Mouse (Mus musculus): ENCODE measurements around the gene Nat14. TPM values are rescaled to one million over a fixed set of nuclear protein-coding genes. Genes with fewer than 3 reads are reported as not detected.

Gene Nat14
- polyA plus RNA-seq, 1 experiment, result 3.2 TPM

GRCm38 (mm10) chr7:4942673-4943072, 20.8 kb downstream of the Nat14 start:
- no peaks in the 10 kb centered on the region for H3K36me3 ChIP-seq (ENCODE audit: control insufficient read depth, insufficient read depth, low read length)
- H3K4me3 ChIP-seq (ENCODE audit: extremely low read depth, insufficient read depth, insufficient read length), result no peak overlapping the region
- no peak overlapping the region for H3K27ac ChIP-seq (ENCODE audit: insufficient read depth, low read length)
- WGBS, result 48% methylated on average over 5 of the region's 5 CpGs
- DNase-seq (ENCODE audit: low read depth in 1 of 2, low spot score in 2 of 2), result no peak
- peaks cover 5% of the 10 kb centered on the region; the same call in 1 of the 2 replicates for H3K4me1 ChIP-seq (ENCODE audit: control insufficient read depth, insufficient read depth, insufficient read length)
- H3K27me3 ChIP-seq (ENCODE audit: control insufficient read depth, insufficient read depth, low read length), result no peaks in the 10 kb centered on the region
- no peak for TF ChIP-seq POLR2A (IDR thresholded peaks at IDR 0.05; ENCODE audit: low read depth, low read length)
- TF ChIP-seq CTCF (IDR thresholded peaks at IDR 0.05; ENCODE audit: extremely low read depth, insufficient read depth, insufficient read length, insufficient replicate concordance), result no peak

DNA sequence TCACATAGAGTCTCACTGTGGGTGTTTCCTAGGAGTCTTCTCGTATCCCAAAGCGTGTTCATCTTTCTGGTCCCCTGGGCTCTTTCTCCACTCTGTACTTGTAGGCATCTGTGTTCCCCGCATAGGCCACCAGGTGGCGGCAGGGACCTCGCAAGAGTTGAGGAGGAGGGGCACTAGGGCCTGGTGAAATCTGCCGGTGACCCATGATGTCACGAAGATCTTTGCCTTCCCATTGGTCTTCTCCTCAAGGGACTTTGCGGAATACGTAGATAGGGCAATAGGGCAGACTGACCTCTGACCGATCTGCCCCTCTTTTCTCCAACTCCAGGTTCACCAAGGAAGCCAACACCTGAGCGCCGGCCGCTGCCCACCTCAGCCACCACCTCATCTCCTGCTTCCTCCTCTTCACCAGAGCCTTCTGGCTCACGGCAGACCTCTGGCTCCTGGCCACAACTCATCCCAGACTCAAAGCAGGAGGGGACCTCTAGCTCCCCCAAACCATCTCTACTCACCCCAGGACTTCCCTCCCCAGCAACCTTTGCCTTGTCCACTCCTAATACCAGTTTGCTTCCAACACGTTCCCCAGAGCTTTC, 21.5 kb downstream of the Nat14 start:
- DNase-seq (ENCODE audit: low read depth in 1 of 2, low spot score in 2 of 2), result peak; percentile 91 to 95
- Histone ChIP-seq H3K36me3 (ENCODE audit: control insufficient read depth, insufficient read depth, low read length) (no peaks in the 10 kb centered on the region), H3K27ac (ENCODE audit: insufficient read depth, low read length) (peak overlapping the region; percentile 66; the same call in 1 of the 2 replicates), H3K4me3 (ENCODE audit: extremely low read depth, insufficient read depth, insufficient read length) (peak overlapping the region; percentile 58), H3K4me1 (ENCODE audit: control insufficient read depth, insufficient read depth, insufficient read length) (peaks cover 5% of the 10 kb centered on the region; the same call in 1 of the 2 replicates), H3K27me3 (ENCODE audit: control insufficient read depth, insufficient read depth, low read length) (no peaks in the 10 kb centered on the region)
- WGBS, result 9% methylated on average over 15 of the region's 15 CpGs
- TF ChIP-seq POLR2A (IDR thresholded peaks at IDR 0.05; ENCODE audit: low read depth, low read length) (no peak), CTCF (IDR thresholded peaks at IDR 0.05; ENCODE audit: extremely low read depth, insufficient read depth, insufficient read length, insufficient replicate concordance) (peak; percentile 98)

GRCm38 (mm10) chr7:4947855-4948254, 26.0 kb downstream of the Nat14 start:
- DNase-seq (ENCODE audit: low read depth in 1 of 2, low spot score in 2 of 2), result no peak
- 68% methylated on average over 2 of the region's 2 CpGs for WGBS

DNA sequence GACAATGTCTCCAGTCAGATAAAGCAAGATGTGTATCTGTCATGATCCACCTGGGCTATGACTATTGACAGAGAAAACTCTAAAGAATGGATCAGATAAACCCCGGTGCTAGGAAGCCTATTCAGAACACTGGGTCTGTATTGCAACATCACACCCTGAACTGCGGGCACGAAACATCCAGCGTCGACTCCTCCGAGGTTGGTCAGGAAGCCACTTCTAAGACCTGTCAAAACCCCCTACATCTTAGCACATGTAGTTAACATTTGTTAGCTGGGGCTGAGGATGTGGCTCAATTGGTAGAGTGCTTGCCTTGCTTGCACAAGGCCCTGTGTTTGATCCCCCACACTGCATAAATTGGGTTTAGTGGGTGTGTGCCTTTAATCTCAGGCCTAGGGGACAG, 26.6 kb downstream of the Nat14 start:
- H3K27ac ChIP-seq (ENCODE audit: insufficient read depth, low read length), result peak overlapping the region; percentile 29; the same call in 1 of the 2 replicates
- H3K27me3 ChIP-seq (ENCODE audit: control insufficient read depth, insufficient read depth, low read length), result no peaks in the 10 kb centered on the region
- H3K4me3 ChIP-seq (ENCODE audit: extremely low read depth, insufficient read depth, insufficient read length), result no peak overlapping the region
- H3K36me3 ChIP-seq (ENCODE audit: control insufficient read depth, insufficient read depth, low read length), result no peaks in the 10 kb centered on the region
- DNase-seq (ENCODE audit: low read depth in 1 of 2, low spot score in 2 of 2), result peak in 1 of 2 experiments; percentile 36
- 49% methylated on average over 6 of the region's 6 CpGs for WGBS
- no peak for TF ChIP-seq CTCF (IDR thresholded peaks at IDR 0.05; ENCODE audit: extremely low read depth, insufficient read depth, insufficient read length, insufficient replicate concordance)
- TF ChIP-seq POLR2A (IDR thresholded peaks at IDR 0.05; ENCODE audit: low read depth, low read length), result no peak
- peaks cover 6% of the 10 kb centered on the region; the same call in 1 of the 2 replicates for H3K4me1 ChIP-seq (ENCODE audit: control insufficient read depth, insufficient read depth, insufficient read length)

More at GRCm38 (mm10) chr7:4947855-4948254, 26.0 kb downstream of the Nat14 start:
- H3K27me3 ChIP-seq (ENCODE audit: control insufficient read depth, insufficient read depth, low read length), result no peaks in the 10 kb centered on the region
- no peak overlapping the region for H3K27ac ChIP-seq (ENCODE audit: insufficient read depth, low read length)
- H3K36me3 ChIP-seq (ENCODE audit: control insufficient read depth, insufficient read depth, low read length), result no peaks in the 10 kb centered on the region
- no peak overlapping the region for H3K4me3 ChIP-seq (ENCODE audit: extremely low read depth, insufficient read depth, insufficient read length)
- TF ChIP-seq CTCF (IDR thresholded peaks at IDR 0.05; ENCODE audit: extremely low read depth, insufficient read depth, insufficient read length, insufficient replicate concordance) (no peak), POLR2A (IDR thresholded peaks at IDR 0.05; ENCODE audit: low read depth, low read length) (no peak)
- peaks cover 7% of the 10 kb centered on the region; the same call in 1 of the 2 replicates for H3K4me1 ChIP-seq (ENCODE audit: control insufficient read depth, insufficient read depth, insufficient read length)

DNA sequence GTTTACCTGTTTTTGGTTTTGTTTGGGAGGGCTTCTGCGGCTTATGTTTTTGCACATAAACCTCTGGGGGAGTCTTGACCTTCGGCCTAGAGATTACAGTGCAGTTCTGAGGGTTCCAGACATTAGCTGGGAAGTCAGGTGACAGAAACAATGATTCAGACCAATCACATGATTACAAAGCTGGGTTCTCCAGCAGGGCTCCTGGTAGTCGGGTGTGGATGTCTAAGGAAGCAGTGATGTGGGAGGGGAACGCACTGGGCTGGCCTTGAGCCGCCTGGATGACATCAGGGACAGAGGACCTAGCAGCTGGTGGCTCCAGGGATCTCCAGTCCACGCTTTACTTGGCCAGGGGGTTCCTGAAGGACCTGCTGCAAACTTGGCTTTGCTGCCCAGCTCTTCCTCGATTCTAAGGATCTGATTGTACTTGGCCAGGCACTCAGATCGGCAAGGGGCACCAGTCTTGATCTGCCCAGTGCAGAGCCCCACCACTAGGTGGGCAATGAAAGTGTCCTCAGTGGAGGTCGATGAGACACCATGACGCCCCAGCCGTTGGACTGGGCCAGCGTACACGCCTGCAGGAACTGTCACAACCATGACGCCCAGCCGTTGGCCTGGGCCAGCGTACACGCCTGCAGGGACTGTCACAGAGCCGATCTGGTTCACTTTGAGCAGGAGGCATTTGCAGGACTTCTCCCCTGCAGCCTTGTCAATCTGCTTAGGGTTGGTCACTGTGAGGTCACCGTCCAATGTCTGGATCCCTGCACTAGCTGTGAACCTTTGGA, 28.9 kb downstream of the Nat14 start:
- no peak for TF ChIP-seq CTCF (IDR thresholded peaks at IDR 0.05; ENCODE audit: extremely low read depth, insufficient read depth, insufficient read length, insufficient replicate concordance)
- no peak for TF ChIP-seq POLR2A (IDR thresholded peaks at IDR 0.05; ENCODE audit: low read depth, low read length)
- Histone ChIP-seq H3K4me1 (ENCODE audit: control insufficient read depth, insufficient read depth, insufficient read length) (peaks cover 2% of the 10 kb centered on the region; the same call in 1 of the 2 replicates), H3K4me3 (ENCODE audit: extremely low read depth, insufficient read depth, insufficient read length) (no peak overlapping the region), H3K36me3 (ENCODE audit: control insufficient read depth, insufficient read depth, low read length) (no peaks in the 10 kb centered on the region), H3K27me3 (ENCODE audit: control insufficient read depth, insufficient read depth, low read length) (no peaks in the 10 kb centered on the region), H3K27ac (ENCODE audit: insufficient read depth, low read length) (no peak overlapping the region)
- 85% methylated on average over 19 of the region's 19 CpGs for WGBS
- no peak for DNase-seq (ENCODE audit: low read depth in 1 of 2, low spot score in 2 of 2)

GRCm38 (mm10) chr7:4953815-4954445, 32.1 kb downstream of the Nat14 start:
- Histone ChIP-seq H3K36me3 (ENCODE audit: control insufficient read depth, insufficient read depth, low read length) (no peaks in the 10 kb centered on the region), H3K4me3 (ENCODE audit: extremely low read depth, insufficient read depth, insufficient read length) (no peak overlapping the region), H3K4me1 (ENCODE audit: control insufficient read depth, insufficient read depth, insufficient read length) (peaks cover 2% of the 10 kb centered on the region; the same call in 1 of the 2 replicates), H3K27ac (ENCODE audit: insufficient read depth, low read length) (no peak overlapping the region), H3K27me3 (ENCODE audit: control insufficient read depth, insufficient read depth, low read length) (no peaks in the 10 kb centered on the region)
- no peak for TF ChIP-seq CTCF (IDR thresholded peaks at IDR 0.05; ENCODE audit: extremely low read depth, insufficient read depth, insufficient read length, insufficient replicate concordance)
- TF ChIP-seq POLR2A (IDR thresholded peaks at IDR 0.05; ENCODE audit: low read depth, low read length), result no peak
- WGBS, result 71% methylated on average over 10 of the region's 10 CpGs
- DNase-seq (ENCODE audit: low read depth in 1 of 2, low spot score in 2 of 2), result no peak

Data from spleen, adult 2 months (tissue).